30 mouse cellular contexts compared by ENCODE assay signal in genomic region chr13:51085941-51086340, GRCm38 (mm10).
"Had no signal": no experiment of that assay in that cellular context is flagged by ENCODE, and none has a peak within 500 bp of the region (broad histone marks: within the 10 kb centered on the region; RNA-seq: fewer than 3 reads in every experiment).

No protein-coding gene starts in this region.

- ATAC-seq: liver, embryonic 12.5 days; liver, postnatal 0 days; lung, postnatal 0 days; midbrain, embryonic 13.5 days; midbrain, embryonic 15.5 days; midbrain, embryonic 16.5 days had no signal

- H3K36me3 ChIP-seq: limb, embryonic 10.5 days; limb, embryonic 12.5 days; limb, embryonic 13.5 days; limb, embryonic 15.5 days; liver, embryonic 12.5 days; liver, embryonic 13.5 days; liver, embryonic 15.5 days; lung, embryonic 15.5 days; midbrain, embryonic 10.5 days; midbrain, embryonic 12.5 days; midbrain, embryonic 13.5 days; midbrain, embryonic 15.5 days; neural tube, embryonic 12.5 days had no signal

- DNase-seq: left cerebral cortex, postnatal 4 days; liver; liver, embryonic 13.5 days; liver, postnatal 0 days; lung, adult 18-20 months; lung, adult 2 months; lung, embryonic 14.5 days; lung, postnatal 10 days; lung, postnatal 14 days; lung, postnatal 36 days; lung, postnatal 4 days; midbrain, embryonic 14.5 days had no signal

- H3K27ac ChIP-seq: limb, embryonic 10.5 days; limb, embryonic 12.5 days; limb, embryonic 13.5 days; limb, embryonic 15.5 days; liver, embryonic 12.5 days; liver, embryonic 13.5 days; liver, embryonic 14.5 days; liver, embryonic 15.5 days; lung, embryonic 15.5 days; macrophage; midbrain, embryonic 10.5 days; midbrain, embryonic 12.5 days; midbrain, embryonic 13.5 days; midbrain, embryonic 15.5 days; neural tube, embryonic 12.5 days had no signal

- H3K27me3 ChIP-seq: limb, embryonic 12.5 days; limb, embryonic 13.5 days; limb, embryonic 15.5 days; liver, embryonic 12.5 days; liver, embryonic 13.5 days; liver, embryonic 15.5 days; lung, embryonic 15.5 days; midbrain, embryonic 12.5 days; midbrain, embryonic 13.5 days; midbrain, embryonic 15.5 days; neural tube, embryonic 12.5 days had no signal

- H3K4me3 ChIP-seq: limb, embryonic 10.5 days; limb, embryonic 12.5 days; limb, embryonic 13.5 days; limb, embryonic 15.5 days; liver, embryonic 12.5 days; liver, embryonic 13.5 days; liver, embryonic 15.5 days; lung, embryonic 15.5 days; megakaryocyte, embryonic 14.5 days; midbrain, embryonic 10.5 days; midbrain, embryonic 12.5 days; midbrain, embryonic 13.5 days; midbrain, embryonic 15.5 days; myocyte; neural tube, embryonic 12.5 days had no signal

- H3K9me3 ChIP-seq: limb, embryonic 10.5 days; limb, embryonic 12.5 days; limb, embryonic 15.5 days; liver, embryonic 12.5 days; liver, embryonic 13.5 days; liver, embryonic 15.5 days; lung, embryonic 15.5 days; midbrain, embryonic 10.5 days; midbrain, embryonic 12.5 days; midbrain, embryonic 13.5 days; midbrain, embryonic 15.5 days; neural tube, embryonic 12.5 days had no signal

- H3K4me1 ChIP-seq: limb, embryonic 10.5 days; limb, embryonic 12.5 days; limb, embryonic 13.5 days; liver, embryonic 12.5 days; liver, embryonic 13.5 days; liver, embryonic 15.5 days; lung, embryonic 15.5 days; midbrain, embryonic 10.5 days; midbrain, embryonic 12.5 days; midbrain, embryonic 13.5 days; midbrain, embryonic 15.5 days; neural tube, embryonic 12.5 days had no signal
